9 mouse cellular contexts compared by ENCODE assay signal in the genomic region with DNA sequence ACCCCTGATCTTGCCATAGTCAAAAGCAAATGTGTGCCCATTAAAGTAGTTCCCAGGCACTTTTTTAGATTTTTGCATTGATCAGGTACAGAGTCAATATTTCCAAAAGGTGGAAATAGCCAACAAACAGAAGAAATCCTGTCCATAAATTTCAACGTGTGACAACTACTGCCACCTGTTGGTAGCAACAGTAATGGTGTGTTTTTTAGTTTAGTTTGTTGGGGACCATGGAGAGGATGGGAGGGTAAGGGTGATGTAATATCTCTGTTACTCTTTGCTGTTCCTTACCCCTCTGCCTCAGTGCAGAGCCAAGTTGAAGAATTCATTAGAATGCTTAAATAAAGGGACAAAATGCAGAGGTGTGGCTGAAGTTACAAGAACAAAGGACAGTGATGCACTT. TPM values are rescaled to one million over a fixed set of nuclear protein-coding genes. Genes with fewer than 3 reads are reported as not detected.
A peak's percentile ranks its signal among the peaks of the same experiment; 100 is the strongest.
DNase-seq lines count a peak whose midpoint lies in the region; ATAC-seq and TF ChIP-seq lines count a peak whose summit lies in the region.
"Had no signal": no experiment of that assay in that cellular context is flagged by ENCODE, and none has a peak within 500 bp of the region (broad histone marks: within the 10 kb centered on the region; RNA-seq: fewer than 3 reads in every experiment).

No protein-coding gene starts in this region.

- TF ChIP-seq CTCF in testis, adult 2 months (IDR thresholded peaks at IDR 0.05; ENCODE audit: control insufficient read depth, insufficient read depth, insufficient replicate concordance, low read depth, low read length): no peak

- H3K36me3 ChIP-seq in testis, adult 2 months (ENCODE audit: control insufficient read depth, insufficient read depth, low read length): no peaks in the 10 kb centered on the region
- no peaks in the 10 kb centered on the region for H3K36me3 ChIP-seq in splenic B cell, adult 2 months (ENCODE audit: control insufficient read depth, insufficient read depth, low read length, poor library complexity, severe bottlenecking)

- no peaks in the 10 kb centered on the region for H3K4me1 ChIP-seq in testis, adult 2 months (ENCODE audit: control insufficient read depth, insufficient read depth, low read length)

- ATAC-seq in hematopoietic stem cell, adult 5-6 weeks (replicated peaks in 1 of 2; ENCODE audit: insufficient read depth in 1 of 2, low FRiP score in 2 of 2, low TSS enrichment in 1 of 2, low read depth in 1 of 2, poor library complexity in 2 of 2, severe bottlenecking in 2 of 2): peak; percentile 58 to 65; a peak in 2 of 4 replicates

- intact Hi-C loops in heart, postnatal 25 days (cut with DNase I): loop anchor here (1.0 to 5.0 kb wide), 3 partner anchors 104 to 519 kb away; no protein-coding TSS in a partner anchor

- H3K27me3 ChIP-seq in testis, adult 2 months (ENCODE audit: control insufficient read depth, insufficient read depth, low read length): no peaks in the 10 kb centered on the region
- H3K27me3 ChIP-seq in splenic B cell, adult 2 months (ENCODE audit: control insufficient read depth, insufficient read depth, low read length, poor library complexity, severe bottlenecking): no peaks in the 10 kb centered on the region

- no peak for TF ChIP-seq POLR2A in testis, adult 2 months (IDR thresholded peaks at IDR 0.05; ENCODE audit: control insufficient read depth, low read depth, low read length)

- DNase-seq in heart, postnatal 4 days: peak; percentile 37
- no peak for DNase-seq in heart, postnatal 25 days (ENCODE audit: low spot score)
- no peak for DNase-seq in testis, postnatal 10 days (ENCODE audit: low spot score)
- peak; percentile 43 for DNase-seq in splenic B cell, adult 2 months (ENCODE audit: low read depth, low spot score)
- no peak for DNase-seq in right cerebral cortex, postnatal 10 days (ENCODE audit: low spot score in 2 of 2)
- no peak for DNase-seq in testis, postnatal 14 days (ENCODE audit: low spot score)

- peak overlapping the region; percentile 26 for H3K4me3 ChIP-seq in testis, adult 2 months (ENCODE audit: control insufficient read depth, low read depth, low read length)

- H3K27ac ChIP-seq in testis, adult 2 months (ENCODE audit: control insufficient read depth, insufficient read depth, low read depth, low read length): no peak overlapping the region

RNA-seq across cellular contexts. Expression of gene 1700015F17Rik, which starts 2.7 kb away (rescaled TPM):
- not detected for total RNA-seq in heart, postnatal 4 days (2021)
- total RNA-seq in heart, postnatal 25 days (2021): not detected
- 272 and 296 TPM in 2 replicates for polyA plus RNA-seq in testis, adult 2 months (2012; rRNA removed)
- not detected in 2 replicates for total RNA-seq in hematopoietic stem cell, adult 5-6 weeks (2017)
- polyA plus RNA-seq: large intestine, adult 2 months had no signal

RNA-seq across cellular contexts. Expression of gene Cldn12, which starts 33.1 kb away (rescaled TPM):
- total RNA-seq in heart, postnatal 4 days (2021): 10 to 100 TPM; 15.1 to 16.6 TPM
- total RNA-seq in heart, postnatal 25 days (2021): 10 to 100 TPM; 18.9 to 23.9 TPM
- polyA plus RNA-seq in testis, adult 2 months (2012; rRNA removed): 4.2 and 7.7 TPM in 2 replicates
- total RNA-seq in hematopoietic stem cell, adult 5-6 weeks (2017): 12.8 and 12.9 TPM in 2 replicates

Comparison
In these comparisons a context has a peak if more than half of its experiments do, and no peak if none do; other contexts are left out.
1. DNase-seq: peak in heart, postnatal 4 days (single experiment) and splenic B cell, adult 2 months (single experiment); none in heart, postnatal 25 days (single experiment), testis, postnatal 10 days (single experiment), right cerebral cortex, postnatal 10 days (0 of 2) and testis, postnatal 14 days (single experiment).